Mouse (Mus musculus) hindbrain, postnatal 0 days (tissue): ENCODE results near the gene Sdhc. TPM values are rescaled to one million over a fixed set of nuclear protein-coding genes. Genes with fewer than 3 reads are reported as not detected.

ENCODE experiments used
- ATAC-seq: fragments of 200-750 bp; cut with Nextera tagmentation; 2 replicates; pipeline ENCODE4 v1.8.0; 2017; ENCODE audit warnings: mild to moderate bottlenecking, moderate TSS enrichment, moderate library complexity
- DNase-seq: peaks from one replicate; pipeline ENCODE4 v3.0.0-alpha.2; 2015; ENCODE audit warnings: low spot score
- H3K27ac ChIP-seq: fragments of 300-500 bp; sonication (generic); 2 replicates; pipeline ENCODE4 v1.5.1; 2014; ENCODE audit warnings: mild to moderate bottlenecking
- H3K27me3 ChIP-seq: fragments of 300-500 bp; sonication (generic); 2 replicates; pipeline ENCODE4 v1.6.1; 2014; ENCODE audit warnings: low read length, mixed read lengths; ENCODE audit not compliant: insufficient read depth
- H3K36me3 ChIP-seq: fragments of 300-500 bp; sonication (generic); 2 replicates; pipeline ENCODE4 v1.6.1; 2014; ENCODE audit warnings: low read length, mixed read lengths; ENCODE audit not compliant: insufficient read depth
- H3K4me1 ChIP-seq: fragments of 300-500 bp; sonication (generic); 2 replicates; pipeline ENCODE4 v1.6.1; 2014; ENCODE audit warnings: antibody characterized with exemption, low read length, mixed read lengths; ENCODE audit not compliant: insufficient read depth
- H3K4me2 ChIP-seq: fragments of 300-500 bp; sonication (generic); 2 replicates; pipeline ENCODE4 v1.6.1; 2014; ENCODE audit warnings: low read depth, mild to moderate bottlenecking, low read length, moderate library complexity, mixed read lengths
- H3K4me3 ChIP-seq: fragments of 300-500 bp; sonication (generic); 2 replicates; pipeline ENCODE4 v1.5.1; 2014; ENCODE audit warnings: low read length
- H3K9ac ChIP-seq: fragments of 300-500 bp; sonication (generic); replicated peaks from 2 replicates; pipeline ENCODE4 v1.6.1; 2014; ENCODE audit warnings: mild to moderate bottlenecking, low read length, moderate library complexity, mixed read lengths
- H3K9me3 ChIP-seq: fragments of 300-500 bp; sonication (generic); 2 replicates; pipeline ENCODE4 v1.6.1; 2016; ENCODE audit warnings: low read length, mixed read lengths
- CTCF ChIP-seq: IDR thresholded peaks from 2 replicates; pipeline ENCODE4 v1.5.1; 2016; ENCODE audit warnings: antibody characterized with exemption, control low read depth, low read depth
- WGBS: fragments of 180-500 bp; shearing (Covaris S2); extraction: QIAGEN DNeasy Blood & Tissue Kit; methylation state at CpG from one replicate; pipeline ENCODE4 v1.1.7; 2014; 5-methylcytosine and 5-hydroxymethylcytosine counted together
- polyA plus RNA-seq: library from polyadenylated mRNA; unstranded; fragments of >200 nt; fragmentation: Nextera tagmentation; extraction: Ambion mirVana; gene quantifications from 2 replicates; pipeline ENCODE4 v1.2.1, GENCODE M21; 2015
- total RNA-seq: library from RNA; depleted of rRNA; stranded (reverse); fragments of >200 nt; gene quantifications from 2 replicates; pipeline ENCODE4 v1.2.3, GENCODE M21; 2014

Gene Sdhc
- total and polyA plus RNA-seq, 2 experiments from 2014 or later, result 227 to 320 TPM

GRCm38 (mm10) chr1:171118269-171118684 is 32.1 kb downstream of the Sdhc start:
- no peak overlapping the region for H3K4me2 ChIP-seq
- H3K4me3 ChIP-seq, result no peak overlapping the region
- DNase-seq (peak; percentile 90), ATAC-seq (peak; percentile 51)
- WGBS, result 13% methylated on average over 4 of the region's 4 CpGs
- H3K36me3 ChIP-seq, result no peaks in the 10 kb centered on the region
- TF ChIP-seq CTCF, result peak; percentile 82
- no peaks in the 10 kb centered on the region for H3K27me3 ChIP-seq
- H3K4me1 ChIP-seq, result no peaks in the 10 kb centered on the region
- H3K9ac ChIP-seq, result no peak overlapping the region
- H3K9me3 ChIP-seq, result no peaks in the 10 kb centered on the region
- no peak overlapping the region for H3K27ac ChIP-seq

DNA sequence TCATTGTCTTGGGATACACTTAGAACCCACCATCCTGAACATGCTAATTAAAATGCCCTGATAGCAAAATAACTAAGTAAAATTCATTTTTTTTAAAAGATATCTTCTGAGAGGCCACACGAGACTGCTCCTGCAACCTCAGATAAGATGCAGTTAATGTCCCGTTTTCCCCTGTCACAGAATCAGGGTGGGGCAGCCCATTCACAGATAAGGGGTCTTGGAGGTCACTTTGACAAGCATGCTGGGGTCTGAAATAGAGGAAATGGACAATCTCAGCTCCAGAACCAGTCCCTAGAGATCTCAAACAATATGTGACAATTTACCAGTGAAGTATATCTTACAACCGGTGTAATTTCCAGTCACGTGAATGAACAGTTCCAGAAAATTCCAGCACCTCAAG is 34.1 kb downstream of the Sdhc start:
- TF ChIP-seq CTCF, result no peak
- Histone ChIP-seq H3K4me3 (no peak overlapping the region), H3K4me1 (no peaks in the 10 kb centered on the region; the same call in 1 of the 2 replicates), H3K36me3 (no peaks in the 10 kb centered on the region), H3K27ac (no peak overlapping the region), H3K27me3 (no peaks in the 10 kb centered on the region), H3K4me2 (no peak overlapping the region), H3K9ac (no peak overlapping the region), H3K9me3 (no peaks in the 10 kb centered on the region)
- no peak for DNase-seq
- ATAC-seq, result no peak
- 77% methylated on average over 4 of the region's 4 CpGs for WGBS

DNA sequence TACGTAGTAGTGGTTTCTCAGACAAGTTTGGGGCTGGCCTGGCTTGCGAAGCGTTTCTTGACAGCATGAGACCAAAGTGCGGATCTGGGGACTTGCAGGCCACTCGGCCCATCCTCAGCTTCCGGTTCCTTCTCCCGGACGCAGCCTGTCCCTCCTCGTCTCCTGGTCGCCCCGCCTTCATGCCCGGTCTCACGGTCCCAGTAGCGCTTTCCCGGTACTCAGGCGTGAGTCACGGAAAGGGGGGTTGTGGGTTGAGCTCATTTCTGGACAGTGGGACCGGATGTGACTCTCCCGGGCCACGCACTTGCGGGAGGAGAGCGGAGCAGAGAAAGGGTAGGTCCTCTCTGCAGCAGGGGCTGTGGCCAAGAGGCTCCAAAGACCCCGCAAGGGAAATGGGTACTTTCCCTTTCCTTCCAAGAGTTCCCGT is 36.5 kb downstream of the Sdhc start, which contains the start of gene Cfap126:
Gene Cfap126 (plus strand): TSS at position 46 of the 427 bp plus-strand sequence.
- Histone ChIP-seq H3K27ac (peak within 1 kb of the TSS; percentile 49), H3K36me3 (no peaks in the 10 kb centered on the region), H3K4me2 (peak within 1 kb of the TSS; percentile 76), H3K9ac (peak within 1 kb of the TSS; percentile 53), H3K27me3 (no peaks in the 10 kb centered on the region), H3K4me3 (peak within 1 kb of the TSS; percentile 41), H3K4me1 (no peaks in the 10 kb centered on the region; the same call in 1 of the 2 replicates), H3K9me3 (no peaks in the 10 kb centered on the region)
- peak; percentile 34; the same call in 1 of the 2 replicates for ATAC-seq
- no peak for TF ChIP-seq CTCF
- 1% methylated on average over 24 of the region's 24 CpGs for WGBS
- DNase-seq, result peak; percentile 55

- H3K4me2 ChIP-seq, result no peak overlapping the region
- no peaks in the 10 kb centered on the region; the same call in 1 of the 2 replicates for H3K4me1 ChIP-seq
- H3K9me3 ChIP-seq, result no peaks in the 10 kb centered on the region
- no peaks in the 10 kb centered on the region for H3K36me3 ChIP-seq
- no peak overlapping the region for H3K9ac ChIP-seq
- DNase-seq, result no peak
- no peak overlapping the region for H3K27ac ChIP-seq
- TF ChIP-seq CTCF, result no peak
- WGBS, result 78% methylated on average over 4 of the region's 4 CpGs
- H3K27me3 ChIP-seq, result no peaks in the 10 kb centered on the region
- no peak for ATAC-seq
- no peak overlapping the region for H3K4me3 ChIP-seq
Measured at GRCm38 (mm10) chr1:171112986-171113385, 37.4 kb downstream of the Sdhc start.

GRCm38 (mm10) chr1:171111781-171112575 is 38.4 kb downstream of the Sdhc start:
- peak overlapping the region; percentile 51 for H3K4me3 ChIP-seq
- TF ChIP-seq CTCF, result no peak
- no peaks in the 10 kb centered on the region for H3K36me3 ChIP-seq
- 2% methylated on average over 15 of the region's 15 CpGs for WGBS
- peak overlapping the region; percentile 85 for H3K4me2 ChIP-seq
- ATAC-seq (no peak), DNase-seq (peak; percentile 60)
- H3K27me3 ChIP-seq, result no peaks in the 10 kb centered on the region
- H3K27ac ChIP-seq, result peak overlapping the region; percentile 79
- no peaks in the 10 kb centered on the region for H3K9me3 ChIP-seq
- H3K4me1 ChIP-seq, result no peaks in the 10 kb centered on the region; the same call in 1 of the 2 replicates
- peak overlapping the region; percentile 44 for H3K9ac ChIP-seq

GRCm38 (mm10) chr1:171111020-171111780 is 39.2 kb downstream of the Sdhc start:
- peak; percentile 98 for DNase-seq
- under 1% methylated on average over 38 of the region's 38 CpGs for WGBS
- Histone ChIP-seq H3K4me3 (peak overlapping the region; percentile 51), H3K9ac (peak overlapping the region; percentile 44; the same call in 1 of the 2 replicates), H3K36me3 (no peaks in the 10 kb centered on the region), H3K27ac (peak overlapping the region; percentile 79), H3K4me2 (peak overlapping the region; percentile 85), H3K27me3 (no peaks in the 10 kb centered on the region), H3K9me3 (no peaks in the 10 kb centered on the region), H3K4me1 (no peaks in the 10 kb centered on the region; the same call in 1 of the 2 replicates)
- TF ChIP-seq CTCF, result peak; percentile 96
- peak; percentile 93 for ATAC-seq
